Mouse (Mus musculus): ENCODE data around the gene Bsg.
"Not testable (repeated sequence)": the region's sequence is repeated elsewhere in the genome, so short reads cannot be mapped to it uniquely, and the experiment has no call there.

Gene Bsg

GRCm38 (mm10) chr10:79729357-79729965, 25.2 kb downstream of the Bsg start:
- in situ Hi-C loops (cut with MboI, MseI), result no loop called here

- in situ Hi-C loops (cut with MboI, MseI), result no loop called here
Observed at GRCm38 (mm10) chr10:79732500-79732899, 28.2 kb downstream of the Bsg start.

- in situ Hi-C loops (cut with MboI, MseI), result no loop called here
Observed at GRCm38 (mm10) chr10:79733847-79734246, 29.6 kb downstream of the Bsg start.

- in situ Hi-C loops (cut with MboI, MseI), result no loop called here
Observed at GRCm38 (mm10) chr10:79735361-79735760, 31.1 kb downstream of the Bsg start.

- in situ Hi-C loops (cut with MboI, MseI), result no loop called here
Observed at GRCm38 (mm10) chr10:79736706-79737105, 32.4 kb downstream of the Bsg start.

GRCm38 (mm10) chr10:79738259-79738658, 34.0 kb downstream of the Bsg start:
- in situ Hi-C loops (cut with MboI, MseI), result no loop called here

- in situ Hi-C loops (cut with MboI, MseI), result no loop called here
Observed at GRCm38 (mm10) chr10:79739234-79739633, 34.9 kb downstream of the Bsg start.

- in situ Hi-C loops (cut with MboI, MseI), result no loop called here
Observed at GRCm38 (mm10) chr10:79740863-79741262, 36.6 kb downstream of the Bsg start.

- in situ Hi-C loops (cut with MboI, MseI), result no loop called here
Observed at GRCm38 (mm10) chr10:79743161-79743560, 38.9 kb downstream of the Bsg start.

GRCm38 (mm10) chr10:79743650-79744365, 39.5 kb downstream of the Bsg start:
- in situ Hi-C loops (cut with MboI, MseI), result no loop called here

GRCm38 (mm10) chr10:79745411-79745810, 41.1 kb downstream of the Bsg start:
- in situ Hi-C loops (cut with MboI, MseI), result no loop called here

- in situ Hi-C loops (cut with MboI, MseI), result no loop called here
Observed at GRCm38 (mm10) chr10:79745898-79746773, 41.8 kb downstream of the Bsg start, which contains the start of gene Polrmt. Gene Polrmt (minus strand): TSS chr10:79746581.

- in situ Hi-C loops (cut with MboI, MseI), result no loop called here
Observed at GRCm38 (mm10) chr10:79746774-79747151, 42.5 kb downstream of the Bsg start.

GRCm38 (mm10) chr10:79748496-79748895, 44.2 kb downstream of the Bsg start:
- in situ Hi-C loops (cut with MboI, MseI), result no loop called here

- in situ Hi-C loops (cut with MboI, MseI), result no loop called here
Observed at GRCm38 (mm10) chr10:79754856-79755516, 50.7 kb downstream of the Bsg start, which contains the start of gene Fgf22. Gene Fgf22 (plus strand): TSS chr10:79755076.

GRCm38 (mm10) chr10:79755854-79756253, 51.6 kb downstream of the Bsg start:
- in situ Hi-C loops (cut with MboI, MseI), result no loop called here

- in situ Hi-C loops (cut with MboI, MseI), result no loop called here
Observed at GRCm38 (mm10) chr10:79756660-79757059, 52.4 kb downstream of the Bsg start.

GRCm38 (mm10) chr10:79759675-79760074, 55.4 kb downstream of the Bsg start:
- in situ Hi-C loops (cut with MboI, MseI), result not testable (repeated sequence)

GRCm38 (mm10) chr10:79760603-79761143, 56.4 kb downstream of the Bsg start:
- in situ Hi-C loops (cut with MboI, MseI), result no loop called here
